Mouse (Mus musculus): ENCODE results near the gene Cbx7.

- no peak for TF ChIP-seq CTCF (IDR thresholded peaks at IDR 0.05; ENCODE audit: low read depth)
- TF ChIP-seq EP300 (IDR thresholded peaks at IDR 0.05; ENCODE audit: low read depth) = no peak
Measured at GRCm38 (mm10) chr15:80020516-80020915, 49.6 kb upstream of the Cbx7 start.
